Mouse (Mus musculus) small intestine, adult 2 months (tissue): ENCODE data around the gene Zfp408. TPM values are rescaled to one million over a fixed set of nuclear protein-coding genes. Genes with fewer than 3 reads are reported as not detected.

ENCODE experiments used
- H3K27ac ChIP-seq: fragments of 200-500 bp; 2 replicates; pipeline ENCODE4 v1.5.1; 2012; ENCODE audit warnings: low read depth, low read length, control low read depth, inconsistent platforms; ENCODE audit not compliant: insufficient read depth
- H3K27me3 ChIP-seq: fragments of 200-500 bp; 2 replicates; pipeline ENCODE4 v1.6.1; 2012; ENCODE audit warnings: mild to moderate bottlenecking, moderate library complexity, low read length, inconsistent platforms; ENCODE audit not compliant: control insufficient read depth, insufficient read depth
- H3K36me3 ChIP-seq: fragments of 200-500 bp; 2 replicates; pipeline ENCODE4 v1.6.1; 2012; ENCODE audit warnings: mild to moderate bottlenecking, low read length, control low read depth, inconsistent platforms; ENCODE audit not compliant: control insufficient read depth, insufficient read depth
- H3K4me1 ChIP-seq: fragments of 200-500 bp; 2 replicates; pipeline ENCODE4 v1.6.1; 2012; ENCODE audit warnings: low read length, inconsistent platforms, mixed read lengths; ENCODE audit not compliant: control insufficient read depth, insufficient read depth, insufficient read length
- H3K4me3 ChIP-seq: fragments of 200-500 bp; 2 replicates; pipeline ENCODE4 v1.5.1; 2012; ENCODE audit warnings: low read depth, mild to moderate bottlenecking, control low read depth, inconsistent platforms, low read length, moderate library complexity
- CTCF ChIP-seq: fragments of 200-500 bp; IDR thresholded peaks from 2 replicates; pipeline ENCODE4 v1.5.1; 2012; ENCODE audit warnings: low read depth, mild to moderate bottlenecking, control low read depth, inconsistent platforms, low read length, moderate library complexity, mixed read lengths; ENCODE audit not compliant: insufficient replicate concordance, insufficient read length; ENCODE audit errors: extremely low read depth
- POLR2A ChIP-seq: fragments of 200-500 bp; IDR thresholded peaks from 2 replicates; pipeline ENCODE4 v1.6.1; 2012; ENCODE audit warnings: low read depth, mild to moderate bottlenecking, control low read depth, inconsistent platforms, low read length, moderate library complexity
- WGBS: fragments of 180-500 bp; shearing (Covaris S2); methylation state at CpG from one replicate; pipeline ENCODE4 v1.1.7; 2018; 5-methylcytosine and 5-hydroxymethylcytosine counted together
- polyA plus RNA-seq: library from polyadenylated mRNA; depleted of rRNA; stranded (reverse); fragments of >200 nt; gene quantifications from 2 replicates; pipeline ENCODE4 v1.2.3, GENCODE M21; 2012

The Zfp408 gene
- polyA plus RNA-seq, 1 experiment, result 11.0 TPM

DNA sequence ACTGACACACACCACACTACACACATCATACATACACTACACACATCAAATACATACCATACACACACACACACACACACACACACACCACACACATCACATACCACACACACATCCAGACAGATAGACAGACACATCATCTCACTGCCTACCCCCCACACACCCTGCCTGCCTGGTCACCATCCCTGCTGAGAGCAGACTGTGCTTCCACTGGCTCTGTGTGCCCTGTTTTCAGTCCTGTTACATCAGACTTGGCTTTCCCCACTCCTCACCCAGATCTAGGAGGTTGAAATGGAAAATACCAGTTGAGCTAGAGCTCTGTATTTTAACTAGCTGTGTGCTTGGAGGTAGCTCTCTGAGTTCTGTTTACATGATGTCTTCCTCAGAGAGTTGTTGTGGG lies 15.2 kb upstream of the Zfp408 start:
- Histone ChIP-seq H3K27me3 (no peaks in the 10 kb centered on the region), H3K4me1 (peaks cover 13% of the 10 kb centered on the region), H3K36me3 (peaks cover 68% of the 10 kb centered on the region), H3K4me3 (no peak overlapping the region), H3K27ac (no peak overlapping the region)
- TF ChIP-seq POLR2A (no peak), CTCF (no peak)

DNA sequence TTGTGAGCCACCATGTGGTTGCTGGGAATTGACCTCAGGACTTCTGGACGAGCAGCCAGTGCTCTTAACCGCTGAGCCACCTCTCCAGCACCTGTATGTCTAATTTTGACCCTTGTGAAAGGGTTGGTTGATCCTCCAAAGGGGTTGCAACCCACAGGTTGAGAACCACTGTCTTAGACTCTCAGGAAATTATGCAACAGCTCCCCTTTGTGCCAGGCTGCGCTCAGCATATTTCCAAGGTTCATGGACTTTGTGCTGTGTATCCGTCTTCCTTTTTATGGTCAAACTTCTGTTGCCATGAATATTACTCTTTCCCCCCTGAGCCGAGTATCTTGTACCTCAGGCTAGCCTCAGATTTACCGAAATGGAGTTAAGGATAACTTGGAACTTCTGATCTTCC lies 11.4 kb upstream of the Zfp408 start:
- H3K4me1 ChIP-seq, result peaks cover 13% of the 10 kb centered on the region
- H3K27me3 ChIP-seq, result no peaks in the 10 kb centered on the region
- H3K36me3 ChIP-seq, result peaks cover 77% of the 10 kb centered on the region
- peak overlapping the region; percentile 54 for H3K27ac ChIP-seq
- TF ChIP-seq POLR2A, result no peak
- TF ChIP-seq CTCF, result no peak
- WGBS, result 75% methylated on average over 6 of the region's 6 CpGs
- H3K4me3 ChIP-seq, result no peak overlapping the region

DNA sequence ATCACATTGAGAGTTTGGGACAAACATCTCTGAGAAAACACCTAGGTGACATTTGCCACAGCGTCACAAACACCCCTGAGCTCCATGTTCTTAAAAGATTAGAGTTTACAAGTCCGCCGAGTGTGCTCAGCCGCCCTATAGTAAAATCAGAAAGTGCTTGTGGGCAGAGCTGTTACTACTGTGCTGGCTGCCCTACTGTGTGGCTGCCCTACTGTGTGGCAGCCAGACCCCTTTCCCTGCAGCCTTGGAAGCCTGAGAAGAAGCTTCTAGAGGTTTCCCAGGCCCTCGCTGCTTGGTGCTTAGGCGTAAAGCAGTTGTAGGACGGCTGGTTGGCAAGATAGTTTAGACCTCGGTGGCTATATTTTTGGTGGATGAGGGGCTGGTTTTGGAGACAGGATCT lies 10.1 kb upstream of the Zfp408 start:
- TF ChIP-seq POLR2A, result no peak
- TF ChIP-seq CTCF, result no peak
- Histone ChIP-seq H3K27ac (no peak overlapping the region), H3K27me3 (no peaks in the 10 kb centered on the region), H3K36me3 (peaks cover 73% of the 10 kb centered on the region), H3K4me3 (no peak overlapping the region), H3K4me1 (peaks cover 25% of the 10 kb centered on the region)
- 95% methylated on average over 8 of the region's 8 CpGs for WGBS

DNA sequence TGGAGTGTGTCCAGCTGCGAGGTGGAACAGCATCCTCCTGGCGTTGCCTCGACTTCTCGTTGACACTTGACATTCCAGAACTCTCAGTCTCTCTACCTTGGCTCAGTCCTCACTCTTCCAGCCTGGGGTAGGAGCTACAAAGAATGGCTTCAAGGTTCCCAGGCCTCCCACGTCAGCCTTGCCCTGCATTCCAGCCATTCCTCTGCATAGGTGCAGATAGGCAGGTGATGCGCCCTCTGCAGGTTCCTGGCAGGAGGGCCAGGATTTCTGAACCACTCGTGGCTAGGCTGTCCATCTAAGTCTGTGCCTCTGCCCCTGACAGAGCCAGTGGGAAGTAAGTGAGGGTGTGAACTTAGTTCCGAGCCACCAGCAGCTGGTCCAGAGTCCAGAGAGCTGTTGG lies 7.2 kb upstream of the Zfp408 start:
- peaks cover 68% of the 10 kb centered on the region for H3K36me3 ChIP-seq
- H3K27me3 ChIP-seq, result no peaks in the 10 kb centered on the region
- peaks cover 28% of the 10 kb centered on the region for H3K4me1 ChIP-seq
- no peak overlapping the region for H3K27ac ChIP-seq
- WGBS, result 26% methylated on average over 8 of the region's 8 CpGs
- TF ChIP-seq CTCF, result peak; percentile 40; the same call in 1 of the 2 replicates
- no peak for TF ChIP-seq POLR2A
- no peak overlapping the region for H3K4me3 ChIP-seq

DNA sequence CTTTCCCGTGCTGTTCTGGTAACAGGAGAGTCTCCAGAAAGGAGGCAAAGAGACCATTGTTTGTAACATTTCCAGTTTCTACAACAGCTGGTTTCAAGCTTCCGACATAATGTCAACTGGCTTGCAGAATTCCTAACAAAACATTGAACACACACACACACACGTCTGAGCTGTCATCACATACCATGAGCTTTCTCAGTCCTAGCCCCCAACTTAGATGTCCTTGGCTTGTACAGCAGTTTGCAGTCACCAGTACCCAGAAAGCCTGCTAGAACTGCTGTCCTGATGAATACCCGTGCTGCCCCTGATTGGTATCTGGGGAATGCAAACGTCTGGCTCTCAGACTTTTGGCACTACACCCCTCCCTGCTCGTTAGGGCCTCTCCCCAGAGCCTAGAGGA lies 6.2 kb upstream of the Zfp408 start:
- TF ChIP-seq CTCF (no peak), POLR2A (no peak)
- Histone ChIP-seq H3K27me3 (no peaks in the 10 kb centered on the region), H3K4me3 (no peak overlapping the region), H3K27ac (0 out of 2 replicates have a peak overlapping the region, but pooled peaks have one; percentile 11), H3K36me3 (peaks cover 59% of the 10 kb centered on the region), H3K4me1 (peaks cover 28% of the 10 kb centered on the region)
- 53% methylated on average over 6 of the region's 6 CpGs for WGBS

DNA sequence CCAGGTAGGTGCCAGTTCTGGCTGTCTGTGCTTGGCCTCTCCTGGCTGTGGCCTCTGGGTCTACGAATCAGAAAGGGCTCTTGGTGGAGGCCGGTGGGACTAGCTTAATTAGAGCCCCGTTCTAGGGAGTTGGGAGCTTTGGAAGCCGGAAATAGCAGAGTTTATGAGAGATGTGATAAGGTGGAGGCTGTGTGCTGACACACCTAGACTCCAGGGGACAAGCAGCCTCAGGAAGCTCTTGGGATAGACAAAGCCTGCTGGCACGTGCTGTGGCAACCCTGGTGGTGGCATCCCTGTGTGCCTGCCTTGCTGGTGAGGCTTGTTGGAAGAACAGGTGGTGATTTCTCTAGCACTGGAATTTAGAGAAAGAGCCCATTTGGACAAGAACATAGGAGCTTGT lies 5.8 kb upstream of the Zfp408 start:
- Histone ChIP-seq H3K4me1 (peaks cover 28% of the 10 kb centered on the region), H3K27ac (peak overlapping the region; percentile 41), H3K36me3 (peaks cover 58% of the 10 kb centered on the region), H3K27me3 (no peaks in the 10 kb centered on the region), H3K4me3 (no peak overlapping the region)
- TF ChIP-seq POLR2A, result no peak
- TF ChIP-seq CTCF, result no peak
- WGBS, result 30% methylated on average over 5 of the region's 5 CpGs

DNA sequence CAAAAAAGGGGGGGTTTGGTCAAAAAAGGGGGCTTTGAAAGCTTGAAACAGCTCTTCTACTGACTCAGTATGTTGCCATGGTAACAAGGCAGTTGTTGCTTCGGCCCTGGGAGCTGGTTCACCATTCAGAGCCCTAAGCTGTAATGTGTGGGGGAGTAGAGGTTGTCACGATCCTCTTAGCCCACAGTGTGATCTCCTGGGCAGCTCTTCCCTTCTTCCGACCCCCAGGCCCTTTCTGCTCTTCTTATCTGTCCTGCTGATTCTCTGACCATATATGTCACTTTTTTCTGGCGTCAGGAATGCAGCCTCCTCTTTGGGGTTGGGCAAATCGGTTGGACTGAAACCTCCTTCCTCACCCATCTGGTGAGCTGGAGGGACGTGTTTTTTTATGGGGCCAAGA lies 3.3 kb upstream of the Zfp408 start:
- Histone ChIP-seq H3K4me3 (no peak overlapping the region), H3K36me3 (peaks cover 40% of the 10 kb centered on the region), H3K4me1 (peaks cover 31% of the 10 kb centered on the region), H3K27me3 (no peaks in the 10 kb centered on the region), H3K27ac (no peak overlapping the region)
- WGBS, result 73% methylated on average over 6 of the region's 6 CpGs
- TF ChIP-seq POLR2A, result no peak
- TF ChIP-seq CTCF, result no peak
